Mouse (Mus musculus) heart, embryonic 10.5 days (tissue): ENCODE data around the gene Stambp. TPM values are rescaled to one million over a fixed set of nuclear protein-coding genes. Genes with fewer than 3 reads are reported as not detected.
A peak's percentile ranks its signal among the peaks of the same experiment; 100 is the strongest.

ENCODE experiments used
- DNase-seq: peaks from one replicate; pipeline ENCODE4 v3.0.0-alpha.2; 2017; ENCODE audit warnings: low spot score
- H3K27ac ChIP-seq: fragments of 300-500 bp; sonication (generic); 2 replicates; pipeline ENCODE4 v1.5.1; 2016; ENCODE audit warnings: mild to moderate bottlenecking
- H3K27me3 ChIP-seq: fragments of 300-500 bp; sonication (generic); 2 replicates; pipeline ENCODE4 v1.6.1; 2016; ENCODE audit warnings: mild to moderate bottlenecking; ENCODE audit not compliant: poor library complexity, insufficient read depth, severe bottlenecking
- H3K36me3 ChIP-seq: fragments of 300-500 bp; sonication (generic); 2 replicates; pipeline ENCODE4 v1.6.1; 2016; ENCODE audit warnings: mild to moderate bottlenecking, moderate library complexity
- H3K4me1 ChIP-seq: fragments of 300-500 bp; sonication (generic); 2 replicates; pipeline ENCODE4 v1.6.1; 2016; ENCODE audit warnings: mild to moderate bottlenecking
- H3K4me3 ChIP-seq: fragments of 300-500 bp; sonication (generic); 2 replicates; pipeline ENCODE4 v1.5.1; 2016; ENCODE audit warnings: mild to moderate bottlenecking, moderate library complexity
- H3K9me3 ChIP-seq: fragments of 300-500 bp; sonication (generic); 2 replicates; pipeline ENCODE4 v1.6.1; 2016; ENCODE audit warnings: mild to moderate bottlenecking, moderate library complexity
- WGBS: fragments of 180-500 bp; shearing (Covaris S2); methylation state at CpG from one replicate; pipeline ENCODE4 v1.1.7; 2016; 5-methylcytosine and 5-hydroxymethylcytosine counted together
- polyA plus RNA-seq: library from polyadenylated mRNA; unstranded; fragments of >200 nt; fragmentation: Nextera tagmentation; extraction: Ambion mirVana; gene quantifications from 2 replicates; pipeline ENCODE4 v1.2.1, GENCODE M21; 2016

Stambp gene
- polyA plus RNA-seq, 1 experiment from 2014 or later = 23.3 TPM

DNA sequence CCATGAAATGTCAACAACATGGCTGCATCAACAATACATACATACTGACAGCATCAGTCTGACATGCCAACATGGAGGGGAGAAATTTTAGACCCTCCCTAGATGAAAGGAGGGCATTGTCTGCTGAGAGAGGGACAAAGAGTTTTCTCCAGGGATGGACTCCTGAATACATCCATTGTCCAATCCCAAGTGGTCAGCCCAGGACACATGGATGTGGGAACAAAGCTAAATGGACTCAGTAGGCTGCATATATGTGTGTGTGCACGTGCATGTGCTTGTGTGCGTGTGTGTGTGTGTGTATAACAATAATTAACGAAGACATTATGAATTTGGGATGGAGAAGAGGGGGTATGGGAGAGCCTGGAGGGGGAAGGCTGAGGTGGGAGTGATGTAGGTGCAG is 26.8 kb downstream of the Stambp start:
- peaks cover 28% of the 10 kb centered on the region for H3K36me3 ChIP-seq
- H3K4me1 ChIP-seq = no peaks in the 10 kb centered on the region
- H3K9me3 ChIP-seq = no peaks in the 10 kb centered on the region
- no peak overlapping the region for H3K4me3 ChIP-seq
- 82% methylated on average over 3 of the region's 3 CpGs for WGBS
- DNase-seq = no peak
- H3K27me3 ChIP-seq = no peaks in the 10 kb centered on the region
- no peak overlapping the region for H3K27ac ChIP-seq

DNA sequence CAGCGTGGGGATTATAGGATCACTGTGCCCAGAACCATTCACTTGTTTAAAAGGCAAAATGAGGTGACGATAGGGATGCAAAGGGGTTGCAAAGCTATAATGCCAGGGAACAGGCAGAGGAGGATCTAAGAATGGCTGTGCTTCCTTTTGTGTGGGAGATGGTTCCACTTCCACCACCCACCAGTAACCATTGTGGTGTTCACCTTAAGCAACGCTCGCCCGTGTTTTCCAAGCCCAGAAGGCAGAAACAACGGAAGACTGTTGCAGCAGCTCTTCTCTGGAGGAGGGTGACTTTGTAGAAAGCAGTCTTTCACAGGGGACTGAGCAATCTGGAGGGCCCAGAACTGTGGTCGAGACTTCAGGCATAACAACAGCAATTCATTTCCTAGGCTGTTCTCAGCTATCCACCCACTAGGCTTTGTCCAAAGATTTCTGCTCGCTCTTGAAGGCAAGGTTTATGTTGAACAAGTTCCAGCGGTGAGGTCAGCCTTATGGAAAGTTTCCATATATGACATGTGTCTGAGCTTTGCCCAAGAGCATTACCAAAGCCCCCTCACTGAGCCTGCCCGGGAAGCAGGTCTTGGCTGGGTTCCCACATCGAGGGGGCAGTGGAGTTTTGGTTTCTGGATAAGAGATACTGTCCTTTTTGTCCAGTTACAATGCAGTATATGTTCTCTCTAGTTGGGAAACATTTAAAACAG is 30.6 kb downstream of the Stambp start:
- no peaks in the 10 kb centered on the region for H3K27me3 ChIP-seq
- no peaks in the 10 kb centered on the region for H3K9me3 ChIP-seq
- peaks cover 6% of the 10 kb centered on the region; the same call in 1 of the 2 replicates for H3K4me1 ChIP-seq
- 68% methylated on average over 11 of the region's 11 CpGs for WGBS
- peak overlapping the region; percentile 71 for H3K27ac ChIP-seq
- peak; percentile 80 for DNase-seq
- no peak overlapping the region for H3K4me3 ChIP-seq
- H3K36me3 ChIP-seq = peaks cover 20% of the 10 kb centered on the region

DNA sequence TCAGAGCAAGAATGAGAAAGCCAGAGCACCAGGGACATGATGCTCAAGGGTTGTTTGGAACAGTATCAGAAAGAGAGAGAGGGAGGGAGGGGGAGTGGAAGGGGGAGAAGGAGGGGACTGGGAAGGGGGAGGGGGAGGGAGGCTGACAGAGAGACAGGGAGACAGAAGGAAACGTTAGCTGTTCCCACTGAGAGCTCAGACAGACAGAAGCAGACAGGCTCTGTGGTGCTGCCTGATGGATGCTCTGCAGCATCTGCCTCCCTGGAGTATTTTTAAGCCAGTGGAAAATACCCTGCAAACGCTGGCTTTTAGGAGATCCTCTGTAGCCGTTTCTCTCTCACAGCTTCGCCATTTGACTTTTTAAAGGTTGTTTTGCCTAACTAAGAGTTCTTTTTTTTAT is 32.5 kb downstream of the Stambp start:
- H3K27ac ChIP-seq = no peak overlapping the region
- H3K27me3 ChIP-seq = no peaks in the 10 kb centered on the region
- no peaks in the 10 kb centered on the region for H3K9me3 ChIP-seq
- DNase-seq = no peak
- 33% methylated on average over 4 of the region's 4 CpGs for WGBS
- H3K36me3 ChIP-seq = peaks cover 7% of the 10 kb centered on the region
- H3K4me1 ChIP-seq = peaks cover 20% of the 10 kb centered on the region
- no peak overlapping the region for H3K4me3 ChIP-seq

DNA sequence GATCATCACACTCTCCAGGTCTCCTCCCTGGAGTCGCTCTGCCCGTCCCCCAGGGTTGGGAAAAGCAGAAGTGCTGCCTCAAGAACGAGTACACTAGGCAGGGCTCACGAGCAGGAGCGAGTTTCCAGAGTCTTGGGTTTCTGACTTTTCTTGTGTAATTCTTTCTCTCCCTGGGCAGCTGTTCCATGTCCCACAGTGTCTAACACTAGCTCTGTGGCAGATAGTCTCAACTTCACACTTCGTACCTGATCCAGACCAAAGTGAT is 35.8 kb downstream of the Stambp start:
- Histone ChIP-seq H3K36me3 (no peaks in the 10 kb centered on the region), H3K4me3 (no peak overlapping the region), H3K27me3 (no peaks in the 10 kb centered on the region), H3K27ac (peak overlapping the region; percentile 47; the same call in 1 of the 2 replicates), H3K9me3 (no peaks in the 10 kb centered on the region), H3K4me1 (peaks cover 20% of the 10 kb centered on the region)
- 43% methylated on average over 6 of the region's 6 CpGs for WGBS
- no peak for DNase-seq

DNA sequence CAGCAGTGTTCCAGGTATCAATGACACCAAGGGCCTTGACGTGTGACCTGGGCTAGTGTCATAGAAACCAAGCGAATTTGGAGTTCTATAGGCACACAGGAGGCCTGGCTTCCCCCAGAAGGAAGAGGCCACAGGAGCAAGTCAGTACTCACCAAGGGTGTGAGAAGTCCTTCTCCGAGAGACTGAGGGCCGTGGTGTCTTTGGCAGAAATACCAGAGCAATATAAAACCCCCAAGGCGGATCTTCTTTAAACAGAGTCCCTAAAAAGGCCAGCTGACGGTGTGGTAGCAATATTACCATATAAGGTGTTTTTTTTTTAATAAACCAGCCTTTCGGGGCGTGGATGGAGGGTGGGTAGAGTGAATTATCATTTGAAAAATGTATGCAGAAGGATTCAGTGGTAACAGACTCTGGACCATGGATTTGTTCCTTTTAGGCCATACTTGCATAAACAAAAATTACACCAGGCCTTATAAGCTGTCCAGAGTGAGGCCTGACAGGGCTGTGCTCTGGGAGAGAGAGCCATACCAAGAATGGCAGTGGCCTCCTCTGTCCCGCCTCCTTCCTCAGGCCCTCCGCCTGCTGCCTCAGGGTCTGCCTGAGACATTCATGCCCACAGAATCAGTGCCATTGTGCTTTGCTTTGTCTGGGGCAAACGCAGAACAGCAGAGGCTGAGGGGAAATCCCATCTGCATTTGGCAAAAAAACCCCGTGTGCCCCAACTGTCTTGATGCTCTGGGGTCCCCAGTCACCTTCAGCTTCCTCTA is 36.3 kb downstream of the Stambp start, which contains the start of gene Actg2:
Gene Actg2 (minus strand): TSS at position 238 of the 767 bp plus-strand sequence.
- Histone ChIP-seq H3K27ac (peak within 1 kb of the TSS; percentile 47; the same call in 1 of the 2 replicates), H3K4me3 (no peak within 1 kb of the TSS)
- 67% methylated on average over 12 of the region's 12 CpGs for WGBS

DNA sequence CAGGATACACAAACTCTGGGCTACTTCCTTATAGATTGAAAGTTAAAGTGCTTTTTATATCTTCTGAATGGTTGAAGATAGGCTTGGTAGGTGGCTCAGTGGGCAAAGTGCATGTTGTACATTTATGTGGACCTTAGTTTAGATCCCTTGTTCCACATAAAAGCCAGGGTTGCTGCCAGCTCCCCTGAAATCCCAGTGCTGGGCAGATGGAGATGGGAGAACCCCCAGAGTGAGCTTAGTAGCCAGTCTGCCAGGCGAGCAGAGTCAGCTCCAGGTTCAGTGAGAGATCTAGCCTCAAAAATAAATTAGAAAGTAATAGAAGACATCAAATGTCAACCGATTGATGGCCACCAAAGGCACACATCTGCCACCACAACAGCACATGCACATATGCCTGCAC is 39.9 kb downstream of the Stambp start:
- H3K4me3 ChIP-seq = no peak overlapping the region
- no peak for DNase-seq
- 82% methylated on average over 2 of the region's 2 CpGs for WGBS
- no peaks in the 10 kb centered on the region for H3K27me3 ChIP-seq
- H3K36me3 ChIP-seq = no peaks in the 10 kb centered on the region
- H3K27ac ChIP-seq = no peak overlapping the region
- no peaks in the 10 kb centered on the region for H3K9me3 ChIP-seq
- peaks cover 14% of the 10 kb centered on the region for H3K4me1 ChIP-seq

More for the DNA sequence above, 36.3 kb downstream of the Stambp start, which contains the start of gene Actg2:
- H3K4me1 ChIP-seq = peaks cover 20% of the 10 kb centered on the region
- H3K9me3 ChIP-seq = no peaks in the 10 kb centered on the region
- DNase-seq = no peak
- H3K27me3 ChIP-seq = no peaks in the 10 kb centered on the region
- H3K36me3 ChIP-seq = no peaks in the 10 kb centered on the region

DNA sequence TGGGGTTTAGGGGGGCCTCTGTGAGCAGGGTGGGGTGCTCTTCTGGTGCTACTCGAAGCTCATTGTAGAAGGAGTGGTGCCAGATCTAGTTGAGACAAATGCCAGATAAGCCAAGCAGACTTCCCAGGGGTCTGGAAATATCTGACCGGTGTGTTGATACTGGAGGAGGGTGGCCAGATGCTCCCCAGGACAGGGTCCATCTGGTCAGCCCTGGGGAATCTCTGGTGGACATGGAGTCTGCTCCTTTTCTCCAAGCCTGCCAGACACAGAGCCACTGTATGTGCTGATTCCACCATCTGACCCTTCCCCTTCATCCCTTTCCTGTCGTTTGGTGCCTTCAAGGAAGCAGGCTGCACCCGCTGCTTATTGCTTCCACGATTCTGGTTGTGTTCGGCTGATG is 49.3 kb downstream of the Stambp start:
- Histone ChIP-seq H3K27me3 (no peaks in the 10 kb centered on the region), H3K36me3 (no peaks in the 10 kb centered on the region), H3K9me3 (no peaks in the 10 kb centered on the region), H3K4me3 (peak overlapping the region; percentile 16; the same call in 1 of the 2 replicates), H3K4me1 (peaks cover 28% of the 10 kb centered on the region), H3K27ac (peak overlapping the region; percentile 65)
- DNase-seq = no peak
- WGBS = 16% methylated on average over 6 of the region's 6 CpGs

DNA sequence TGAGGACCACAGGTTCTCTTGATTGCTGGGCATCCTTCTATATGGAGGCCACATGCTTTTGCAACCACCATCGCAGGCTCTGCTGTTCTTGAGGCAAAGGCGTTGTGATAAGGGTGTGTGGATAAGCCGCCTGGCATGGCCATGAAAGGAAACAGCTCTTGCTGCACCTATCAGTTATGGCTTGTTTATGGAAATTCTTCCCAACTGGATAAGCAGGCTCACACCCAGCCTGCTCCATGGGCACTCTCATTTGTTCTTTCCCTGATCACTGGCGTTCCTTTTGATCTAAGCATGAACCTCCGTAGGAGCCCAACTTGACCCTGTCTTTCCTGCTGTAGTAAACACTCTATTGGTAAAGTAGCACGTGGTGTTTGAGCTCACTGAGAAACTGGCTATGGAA is 50.7 kb downstream of the Stambp start:
- no peaks in the 10 kb centered on the region for H3K27me3 ChIP-seq
- peak overlapping the region; percentile 31; the same call in 1 of the 2 replicates for H3K27ac ChIP-seq
- peaks cover 28% of the 10 kb centered on the region for H3K4me1 ChIP-seq

DNA sequence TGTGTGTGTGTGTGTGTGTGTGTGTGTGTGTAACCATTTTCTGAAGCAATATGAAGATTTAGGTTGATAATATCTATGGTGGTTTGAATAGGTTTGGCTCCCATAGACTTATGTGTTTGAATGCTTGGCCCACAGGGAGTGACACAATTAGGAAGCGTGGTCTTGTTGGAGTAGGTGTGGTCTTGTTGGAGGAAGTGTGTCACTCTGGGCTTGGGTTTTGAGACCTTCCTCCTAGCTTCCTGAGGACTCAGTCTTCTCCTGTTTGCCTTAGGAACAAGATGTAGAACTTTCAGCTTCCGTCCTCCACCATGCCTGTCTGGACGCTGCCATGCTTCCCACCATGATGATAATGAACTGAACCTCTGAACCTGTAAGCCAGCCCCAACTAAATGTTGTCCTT is 53.9 kb downstream of the Stambp start:
- Histone ChIP-seq H3K9me3 (no peaks in the 10 kb centered on the region), H3K36me3 (no peaks in the 10 kb centered on the region), H3K27ac (no peak overlapping the region), H3K27me3 (no peaks in the 10 kb centered on the region), H3K4me1 (peaks cover 19% of the 10 kb centered on the region), H3K4me3 (no peak overlapping the region)
- WGBS = 75% methylated on average over 3 of the region's 3 CpGs
- no peak for DNase-seq

More for the DNA sequence above, 50.7 kb downstream of the Stambp start:
- 24% methylated on average over 6 of the region's 6 CpGs for WGBS
- DNase-seq = no peak
- Histone ChIP-seq H3K36me3 (no peaks in the 10 kb centered on the region), H3K9me3 (no peaks in the 10 kb centered on the region), H3K4me3 (no peak overlapping the region)

DNA sequence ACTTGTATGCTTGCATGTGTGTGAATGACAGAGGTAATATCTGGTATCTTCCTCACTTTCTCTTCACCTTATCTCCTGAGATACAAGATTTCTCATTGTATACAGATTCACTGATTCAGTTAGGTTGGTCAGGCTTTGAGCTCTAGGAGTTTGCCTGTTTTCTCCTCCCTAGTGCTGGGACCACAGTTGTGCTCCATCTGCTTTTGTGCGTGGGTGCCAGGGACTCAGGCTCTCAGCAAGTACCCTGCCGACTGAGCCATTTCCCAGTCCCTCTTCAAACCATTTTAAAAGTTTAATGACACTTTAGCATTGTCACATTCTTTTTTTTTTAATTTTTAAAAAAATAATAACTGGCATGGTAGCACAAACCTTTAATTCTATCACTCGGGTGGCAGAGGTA is 57.4 kb downstream of the Stambp start:
- no peaks in the 10 kb centered on the region for H3K9me3 ChIP-seq
- no peaks in the 10 kb centered on the region for H3K36me3 ChIP-seq
- WGBS = 63% methylated on average over 3 of the region's 3 CpGs
- no peak overlapping the region for H3K27ac ChIP-seq
- DNase-seq = no peak
- no peak overlapping the region for H3K4me3 ChIP-seq
- no peaks in the 10 kb centered on the region for H3K27me3 ChIP-seq
- no peaks in the 10 kb centered on the region for H3K4me1 ChIP-seq

DNA sequence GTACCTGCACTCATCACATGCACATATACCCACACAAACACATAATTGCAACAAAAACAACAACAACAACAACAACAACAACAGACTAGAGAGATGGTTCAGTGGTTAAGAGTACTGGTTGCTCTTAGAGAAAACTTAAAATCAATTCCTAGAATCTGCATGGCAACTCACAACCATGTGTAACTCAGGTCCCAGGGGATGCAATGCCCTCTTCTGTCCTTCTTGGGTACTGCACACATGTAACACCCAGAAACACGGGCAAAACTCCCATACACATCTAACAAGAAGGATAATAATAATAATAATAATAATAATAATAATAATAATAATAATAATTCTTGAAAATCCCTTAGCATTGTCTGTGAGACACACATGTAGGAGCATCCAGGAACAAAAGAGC is 60.0 kb downstream of the Stambp start:
- no peak overlapping the region for H3K4me3 ChIP-seq
- H3K27ac ChIP-seq = no peak overlapping the region
- DNase-seq = no peak
- no peaks in the 10 kb centered on the region for H3K27me3 ChIP-seq
- H3K9me3 ChIP-seq = no peaks in the 10 kb centered on the region
- WGBS = 18% methylated on average over 1 of the region's 1 CpGs
- H3K36me3 ChIP-seq = no peaks in the 10 kb centered on the region
- H3K4me1 ChIP-seq = no peaks in the 10 kb centered on the region

DNA sequence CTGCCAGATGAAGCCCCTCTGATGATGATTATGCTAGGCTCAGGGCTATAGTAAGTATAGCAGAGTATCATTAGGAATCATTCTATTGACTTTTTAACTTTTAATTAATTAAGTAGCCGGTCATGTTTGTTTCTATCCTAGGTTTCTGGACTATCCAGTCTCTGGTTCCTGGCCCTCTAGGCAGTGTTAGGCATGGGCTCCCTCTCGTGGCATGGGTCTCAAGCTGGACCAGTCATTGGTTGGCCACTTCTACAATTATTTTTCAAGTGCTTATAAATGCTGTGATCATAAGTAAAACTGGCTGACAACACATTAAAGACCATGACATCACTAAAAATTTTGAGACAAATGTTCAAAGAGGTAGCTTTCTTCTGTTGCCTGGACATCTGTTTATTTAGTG is 62.3 kb downstream of the Stambp start:
- Histone ChIP-seq H3K27ac (no peak overlapping the region), H3K9me3 (no peaks in the 10 kb centered on the region), H3K27me3 (no peaks in the 10 kb centered on the region), H3K4me3 (no peak overlapping the region), H3K4me1 (peaks cover 8% of the 10 kb centered on the region), H3K36me3 (no peaks in the 10 kb centered on the region)
- 76% methylated on average over 2 of the region's 2 CpGs for WGBS
- no peak for DNase-seq

DNA sequence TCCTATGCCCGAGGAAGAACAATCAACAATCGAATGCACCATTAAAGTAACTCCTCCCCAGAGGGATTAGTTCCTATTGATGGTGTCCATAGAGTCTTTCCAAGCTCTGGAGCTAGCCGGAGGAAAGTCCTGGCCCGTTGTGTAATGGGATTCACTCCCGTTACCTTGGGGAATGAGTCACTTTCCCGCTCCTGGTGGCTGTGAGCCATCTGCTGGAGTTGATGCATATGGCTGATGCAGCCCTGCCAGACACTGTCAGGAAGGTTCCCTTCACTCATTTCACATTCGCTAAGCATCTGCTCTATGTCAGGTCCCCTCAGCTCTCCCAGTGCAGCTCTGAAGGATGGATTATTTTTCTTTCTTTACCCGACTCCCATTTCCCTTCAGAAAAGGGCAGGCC is 63.1 kb downstream of the Stambp start:
- no peaks in the 10 kb centered on the region for H3K36me3 ChIP-seq

More for the DNA sequence above, 63.1 kb downstream of the Stambp start:
- DNase-seq = no peak
- H3K4me1 ChIP-seq = peaks cover 8% of the 10 kb centered on the region
- 40% methylated on average over 8 of the region's 8 CpGs for WGBS
- H3K27me3 ChIP-seq = no peaks in the 10 kb centered on the region
- no peak overlapping the region for H3K27ac ChIP-seq
- no peaks in the 10 kb centered on the region for H3K9me3 ChIP-seq
- no peak overlapping the region for H3K4me3 ChIP-seq
